Mouse (Mus musculus) stomach, postnatal 0 days (tissue): Measurements from ENCODE around the gene Zdbf2.

Experiments used
- CTCF ChIP-seq: IDR thresholded peaks from 2 replicates; pipeline ENCODE4 v1.5.1; 2016; ENCODE audit warnings: antibody characterized with exemption, low read depth, mild to moderate bottlenecking, moderate library complexity
- EP300 ChIP-seq: optimal IDR thresholded peaks from 2 replicates; pipeline ENCODE3; 2016; ENCODE audit warnings: antibody characterized with exemption

- TF ChIP-seq CTCF (no peak), EP300 (no peak)
Measured at GRCm38 (mm10) chr1:63263671-63264070, 9.4 kb upstream of the Zdbf2 start.
